ENCODE assay signal across 23 mouse cellular contexts in the genomic region with DNA sequence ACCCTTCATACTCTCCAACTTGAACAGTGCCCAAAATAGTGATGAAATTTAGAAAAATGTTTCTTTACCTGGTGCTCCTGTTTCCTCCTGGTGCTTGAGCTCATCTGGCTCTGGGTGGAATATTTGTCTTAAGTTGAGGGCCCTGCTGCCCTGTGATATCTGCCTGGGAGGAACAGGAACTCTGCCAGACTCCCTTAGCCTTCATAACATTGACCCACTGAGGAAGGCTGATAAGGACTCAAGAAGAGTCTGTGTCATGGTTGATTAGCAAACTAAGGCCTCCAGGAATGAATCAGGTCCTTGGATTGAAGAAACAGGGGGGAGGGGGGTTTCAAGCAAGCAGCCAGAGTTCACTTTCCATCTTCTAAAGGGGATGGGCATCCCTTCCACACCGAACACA. TPM values are rescaled to one million over a fixed set of nuclear protein-coding genes. Genes with fewer than 3 reads are reported as not detected.
DNase-seq lines count a peak whose midpoint lies in the region; ATAC-seq and TF ChIP-seq lines count a peak whose summit lies in the region.
"Had no signal": no experiment of that assay in that cellular context is flagged by ENCODE, and none has a peak within 500 bp of the region (broad histone marks: within the 10 kb centered on the region; RNA-seq: fewer than 3 reads in every experiment).

Gene Slfn14 (minus strand): TSS at position 161 of the 400 bp plus-strand sequence.

- no peak within 1 kb of the TSS for H3K4me2 ChIP-seq in heart, embryonic 12.5 days
- H3K4me2 ChIP-seq in liver, embryonic 16.5 days (ENCODE audit: low read depth, low read length), result peak within 1 kb of the TSS; percentile 50
- H3K4me2 ChIP-seq: hindbrain, embryonic 13.5 days; intestine, embryonic 15.5 days had no signal

- TF ChIP-seq RAD21 in MEL (IDR thresholded peaks at IDR 0.05; ENCODE audit: low read depth, low read length), result no peak

- peaks cover 3% of the 10 kb centered on the region; the same call in 1 of the 2 replicates for H3K4me1 ChIP-seq in heart, embryonic 12.5 days (replicated peaks)
- H3K4me1 ChIP-seq in MEL (ENCODE audit: control insufficient read depth in 1 of 2, insufficient read depth in 2 of 2, low read length in 2 of 2), result peaks cover 25 to 35% of the 10 kb centered on the region in 2 experiments
- peaks cover 26% of the 10 kb centered on the region for H3K4me1 ChIP-seq in liver, embryonic 16.5 days (ENCODE audit: control insufficient read depth, low read depth, low read length)

- H3K9me3 ChIP-seq in heart, embryonic 12.5 days (replicated peaks), result no peaks in the 10 kb centered on the region
- H3K9me3 ChIP-seq in MEL (replicated peaks; ENCODE audit: insufficient read depth, low read length), result no peaks in the 10 kb centered on the region
- H3K9me3 ChIP-seq in liver, embryonic 16.5 days (replicated peaks; ENCODE audit: control insufficient read depth, low read length), result no peaks in the 10 kb centered on the region
- H3K9me3 ChIP-seq: hindbrain, embryonic 13.5 days; intestine, embryonic 15.5 days had no signal

- peaks cover 2% of the 10 kb centered on the region for H3K79me2 ChIP-seq in MEL (ENCODE audit: control insufficient read depth, insufficient read depth, low read length, poor library complexity)

- no peak; a peak in 1 of 4 replicates for TF ChIP-seq POLR2A in MEL (IDR thresholded peaks at IDR 0.05; ENCODE audit: control insufficient read depth in 1 of 2, insufficient read depth in 1 of 2, low read depth in 1 of 2, low read length in 2 of 2, poor library complexity in 1 of 2)

- H3K27me3 ChIP-seq in heart, embryonic 12.5 days (replicated peaks), result 0 out of 2 replicates have a peak, but pooled peaks cover 6% of the 10 kb centered on the region
- H3K27me3 ChIP-seq in MEL (ENCODE audit: control insufficient read depth in 1 of 2, insufficient read depth in 2 of 2, low read length in 2 of 2), result peaks cover 0 to 3% of the 10 kb centered on the region in 2 experiments; a peak in 2 of 4 replicates
- H3K27me3 ChIP-seq in liver, embryonic 16.5 days (ENCODE audit: control insufficient read depth, insufficient read depth, low read depth, low read length), result no peaks in the 10 kb centered on the region
- H3K27me3 ChIP-seq: hindbrain, embryonic 13.5 days; intestine, embryonic 15.5 days had no signal

- no peaks in the 10 kb centered on the region for H3K36me3 ChIP-seq in heart, embryonic 12.5 days
- H3K36me3 ChIP-seq in MEL (ENCODE audit: control insufficient read depth in 1 of 2, insufficient read depth in 2 of 2, low read length in 2 of 2), result peaks cover 0 to 33% of the 10 kb centered on the region in 2 experiments; a peak in 2 of 4 replicates
- H3K36me3 ChIP-seq in liver, embryonic 16.5 days (ENCODE audit: control insufficient read depth, insufficient read depth), result peaks cover 21% of the 10 kb centered on the region
- H3K36me3 ChIP-seq: hindbrain, embryonic 13.5 days; intestine, embryonic 15.5 days had no signal

- 51% methylated on average over 1 of the region's 1 CpGs for WGBS in heart, embryonic 12.5 days
- WGBS in liver, embryonic 16.5 days (ENCODE audit: insufficient replicate concordance), result 27% methylated on average over 1 of the region's 1 CpGs

- no peak within 1 kb of the TSS for H3K9ac ChIP-seq in heart, embryonic 12.5 days
- no peak within 1 kb of the TSS for H3K9ac ChIP-seq in MEL (ENCODE audit: control insufficient read depth, low read depth, low read length, poor library complexity, severe bottlenecking)
- H3K9ac ChIP-seq in liver, embryonic 16.5 days (ENCODE audit: low read depth, low read length), result peak within 1 kb of the TSS; percentile 57
- H3K9ac ChIP-seq: hindbrain, embryonic 13.5 days; intestine, embryonic 15.5 days had no signal

- H3K27ac ChIP-seq in heart, embryonic 12.5 days (ENCODE audit: poor library complexity, severe bottlenecking), result no peak within 1 kb of the TSS
- peak within 1 kb of the TSS; percentile 54 for H3K27ac ChIP-seq in MEL (ENCODE audit: control insufficient read depth, low read depth, low read length)
- peak within 1 kb of the TSS; percentile 92 for H3K27ac ChIP-seq in liver, embryonic 16.5 days (ENCODE audit: low read length)
- H3K27ac ChIP-seq: hindbrain, embryonic 13.5 days; intestine, embryonic 15.5 days; macrophage had no signal

- no peak for TF ChIP-seq CTCF in MEL (IDR thresholded peaks at IDR 0.05 in 2 of 3, conservative IDR thresholded peaks at IDR 0.05 in 1 of 3; ENCODE audit: control insufficient read depth in 1 of 3, insufficient read depth in 1 of 3, low read depth in 2 of 3, low read length in 3 of 3, poor library complexity in 1 of 3, severe bottlenecking in 1 of 3)

- TF ChIP-seq EP300 in MEL (IDR thresholded peaks at IDR 0.05; ENCODE audit: low read depth in 1 of 2, low read length in 2 of 2), result peak; percentile 100

- peak; percentile 84 for ATAC-seq in heart, embryonic 12.5 days (ENCODE audit: insufficient number of reproducible peaks, low FRiP score)
- peak; percentile 84 for ATAC-seq in erythroblast, adult 5-6 weeks (replicated peaks; ENCODE audit: low FRiP score, poor library complexity, severe bottlenecking)
- peak; percentile 88 for ATAC-seq in liver, embryonic 16.5 days (ENCODE audit: low read depth)
- ATAC-seq: forebrain, embryonic 16.5 days; intestine, embryonic 15.5 days had no signal

- peak within 1 kb of the TSS; percentile 10; the same call in 1 of the 2 replicates for H3K4me3 ChIP-seq in heart, embryonic 12.5 days
- H3K4me3 ChIP-seq in MEL (ENCODE audit: control insufficient read depth in 1 of 2, insufficient read depth in 1 of 2, low read depth in 2 of 2, low read length in 2 of 2), result no peak within 1 kb of the TSS
- peak within 1 kb of the TSS; percentile 63 for H3K4me3 ChIP-seq in liver, embryonic 16.5 days (ENCODE audit: low read depth, low read length)
- H3K4me3 ChIP-seq: hindbrain, embryonic 13.5 days; intestine, embryonic 15.5 days had no signal

- DNase-seq in heart, postnatal 4 days, result no peak
- DNase-seq in MEL (ENCODE audit: low read depth, low spot score), result peak; percentile 96
- DNase-seq in embryo, embryonic 10.5 days (ENCODE audit: low spot score), result no peak
- no peak for DNase-seq in B cell, adult 2 months
- DNase-seq in kidney, adult 9 months, result no peak
- DNase-seq: adrenal gland, adult 2 months; cerebellum, adult 9-10 months; embryo, embryonic 11 days; kidney, postnatal 14 days; layer of hippocampus, adult 9-11 months; thymus, postnatal 36 days had no signal

TF ChIP-seq in MEL, 35 proteins besides CTCF, POLR2A, EP300 and RAD21 (continues in another document):
- no peak for TF ChIP-seq ZKSCAN1 (IDR thresholded peaks at IDR 0.05; ENCODE audit: low read depth, low read length)
- TF ChIP-seq SMC3 (IDR thresholded peaks at IDR 0.05; ENCODE audit: low read depth, low read length), result no peak
- peak; percentile 72 for TF ChIP-seq BHLHE40 (IDR thresholded peaks at IDR 0.05; ENCODE audit: borderline replicate concordance, low read depth, low read length)
- peak; percentile 69 for TF ChIP-seq MXI1 (IDR thresholded peaks at IDR 0.05; ENCODE audit: low read depth, low read length)
- peak; percentile 55; the same call in 1 of the 2 replicates for TF ChIP-seq MEF2A (IDR thresholded peaks at IDR 0.05; ENCODE audit: extremely low read depth, insufficient replicate concordance, low read depth, low read length, poor library complexity, severe bottlenecking)
- peak; percentile 35; the same call in 1 of the 2 replicates for TF ChIP-seq MYC (IDR thresholded peaks at IDR 0.05; ENCODE audit: low read depth, low read length)
- peak; percentile 42; the same call in 1 of the 2 replicates for TF ChIP-seq MAX (IDR thresholded peaks at IDR 0.05; ENCODE audit: low read length)
- TF ChIP-seq KAT2A (conservative IDR thresholded peaks at IDR 0.05; ENCODE audit: low read depth, low read length), result no peak; the same call in 1 of the 2 replicates
- 0 out of 2 replicates have a peak, but pooled peaks have one; percentile 56 for TF ChIP-seq POLR2AphosphoS2 (IDR thresholded peaks at IDR 0.05; ENCODE audit: low read length)
- peak; percentile 94 for TF ChIP-seq SIN3A (IDR thresholded peaks at IDR 0.05; ENCODE audit: low read length)
- 0 out of 2 replicates have a peak, but pooled peaks have one; percentile 67 for TF ChIP-seq JUND (IDR thresholded peaks at IDR 0.05; ENCODE audit: low read depth, low read length)
- TF ChIP-seq NELFE (IDR thresholded peaks at IDR 0.05; ENCODE audit: low read depth, low read length), result no peak
- TF ChIP-seq USF1 (IDR thresholded peaks at IDR 0.05; ENCODE audit: low read depth, low read length), result 0 out of 2 replicates have a peak, but pooled peaks have one; percentile 27
- peak; percentile 100 for TF ChIP-seq TCF12 (IDR thresholded peaks at IDR 0.05; ENCODE audit: low read depth, low read length)
- TF ChIP-seq ELF1 (IDR thresholded peaks at IDR 0.05; ENCODE audit: low read depth, low read length), result no peak; the same call in 1 of the 2 replicates
- TF ChIP-seq POLR2AphosphoS5 (IDR thresholded peaks at IDR 0.05; ENCODE audit: borderline replicate concordance, low read depth, low read length), result no peak
- peak; percentile 98 for TF ChIP-seq ETS1 (IDR thresholded peaks at IDR 0.05; ENCODE audit: low read depth, low read length)
- TF ChIP-seq TAL1 (IDR thresholded peaks at IDR 0.05; ENCODE audit: low read length), result peak; percentile 99
- no peak for TF ChIP-seq E2F4 (IDR thresholded peaks at IDR 0.05; ENCODE audit: borderline replicate concordance, low read depth, low read length)
- no peak for TF ChIP-seq UBTF (IDR thresholded peaks at IDR 0.05; ENCODE audit: borderline replicate concordance, insufficient read depth, low read depth, low read length)
- no peak for TF ChIP-seq ZC3H11A (IDR thresholded peaks at IDR 0.05; ENCODE audit: low read depth, low read length)
- peak; percentile 68 for TF ChIP-seq HCFC1 (IDR thresholded peaks at IDR 0.05; ENCODE audit: low read depth, low read length)
- TF ChIP-seq GATA1 (IDR thresholded peaks at IDR 0.05; ENCODE audit: low read depth, low read length), result peak; percentile 100
- peak; percentile 58; the same call in 1 of the 2 replicates for TF ChIP-seq ZNF384 (IDR thresholded peaks at IDR 0.05; ENCODE audit: low read depth, low read length)

RNA-seq across cellular contexts. Expression of gene Slfn14, which starts in this region (rescaled TPM):
- 3.0 and 3.4 TPM in 2 replicates for polyA plus RNA-seq in heart, embryonic 12.5 days (2016; fragmentation: Nextera tagmentation; extraction: Ambion mirVana)
- total RNA-seq in heart, postnatal 4 days (2021), result under 1 TPM; 0.14 to 0.20 TPM
- total RNA-seq in MEL (2012; rRNA removed), result 0.04 and 0.07 TPM in 2 replicates
- polyA plus RNA-seq in MEL (2012; ENCODE audit: insufficient read depth in 1 of 2, insufficient read length in 2 of 2, low read depth in 1 of 2, low replicate concordance in 2 of 2, missing spikeins in 1 of 2), result under 1 TPM in 1 of 2 experiments, not detected in 1; 0.19 TPM
- total RNA-seq in erythroblast, adult 5-6 weeks (2015; ENCODE audit: low replicate concordance), result 616 and 623 TPM in 2 replicates
- 920 and 955 TPM in 2 replicates for total RNA-seq in erythroblast, adult 5-6 weeks (2017; ENCODE audit: low replicate concordance)
- polyA plus RNA-seq in liver, embryonic 16.5 days (2015; fragmentation: Nextera tagmentation; extraction: Ambion mirVana), result 39.7 and 43.0 TPM in 2 replicates
- total RNA-seq: adrenal gland, adult 2 months; gastrocnemius, adult 8-10 months; liver, adult 2 months; midbrain, postnatal 0 days had no signal
- polyA plus RNA-seq: adrenal gland, adult 2 months; C2C12; forebrain, embryonic 16.5 days; liver, adult 2 months; macrophage; midbrain, postnatal 0 days; small intestine, adult 2 months had no signal

Comparison
In these comparisons a context has a peak if more than half of its experiments do, and no peak if none do; other contexts are left out.
1. RNA of gene Slfn14 (total RNA-seq): 616 to 955 TPM in erythroblast, adult 5-6 weeks; 0.14 to 0.20 TPM in heart, postnatal 4 days and 0.04 to 0.07 TPM in MEL; every median in the first group is over 100 times any median in the second.
2. Peak in DNase-seq and H3K27ac ChIP-seq in MEL; RNA of the gene not detected or under 1 TPM.
3. H3K4me3 ChIP-seq: peak in heart, embryonic 12.5 days (single experiment) and liver, embryonic 16.5 days (single experiment); none in MEL (0 of 2).
4. Peak in every context shown above with its lines, with median percentiles within 50 percentile points of each other: ATAC-seq.